Mouse (Mus musculus): ENCODE results near the gene Bnip3. TPM values are rescaled to one million over a fixed set of nuclear protein-coding genes. Genes with fewer than 3 reads are reported as not detected.

Bnip3 gene
- total RNA-seq, 2 experiments from 2014 or later, result 132 to 142 TPM

DNA sequence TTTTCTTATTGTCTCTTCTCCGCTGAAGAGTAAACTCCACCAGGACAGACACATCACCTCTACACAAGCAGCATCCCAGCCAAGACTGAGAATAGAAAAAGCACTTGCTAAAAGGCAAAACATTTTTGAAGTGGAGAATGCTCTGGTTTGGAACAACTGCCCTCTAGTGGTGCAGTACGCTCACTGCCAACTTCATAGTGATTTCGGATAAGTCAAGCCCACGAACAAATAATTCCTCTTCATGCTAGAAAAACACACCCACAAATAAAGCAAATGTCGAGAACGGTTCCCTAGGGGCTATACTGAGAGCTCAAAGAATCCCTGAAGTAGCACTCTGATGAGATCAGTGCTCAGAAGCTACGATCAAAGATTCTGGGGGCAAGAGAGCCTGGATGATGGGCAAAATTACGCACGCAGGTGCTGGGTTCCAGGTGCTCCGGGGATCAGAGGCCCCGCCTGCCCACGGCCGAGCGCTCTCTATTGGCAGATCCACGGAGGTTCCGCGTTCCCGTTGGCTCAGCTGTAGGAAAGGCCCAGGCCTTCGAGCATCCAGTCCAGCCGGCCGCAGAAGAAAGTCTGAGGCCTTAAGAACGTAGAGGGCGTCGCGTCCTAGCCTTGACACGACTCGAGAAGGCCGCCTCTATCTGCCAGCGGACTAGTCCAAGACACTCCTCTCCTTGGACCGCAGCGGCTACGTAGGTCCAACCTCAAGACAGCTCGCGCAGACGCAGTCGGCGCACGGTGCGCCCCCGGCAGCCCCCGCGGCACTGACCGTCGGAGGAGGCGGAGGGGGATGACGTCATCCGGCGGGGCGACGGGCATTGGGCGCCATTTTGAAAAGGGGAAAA, 63.6 kb downstream of the Bnip3 start, which contains the start of the genes Ppp2r2d and Mapk1ip1:
TSS of gene Ppp2r2d (plus strand) at position 536 of the 848 bp plus-strand sequence.
TSS of gene Mapk1ip1 (minus strand) at position 730 of the 848 bp plus-strand sequence.
- peak; percentile 96 to 97 for DNase-seq (ENCODE audit: low spot score in 2 of 2)

DNA sequence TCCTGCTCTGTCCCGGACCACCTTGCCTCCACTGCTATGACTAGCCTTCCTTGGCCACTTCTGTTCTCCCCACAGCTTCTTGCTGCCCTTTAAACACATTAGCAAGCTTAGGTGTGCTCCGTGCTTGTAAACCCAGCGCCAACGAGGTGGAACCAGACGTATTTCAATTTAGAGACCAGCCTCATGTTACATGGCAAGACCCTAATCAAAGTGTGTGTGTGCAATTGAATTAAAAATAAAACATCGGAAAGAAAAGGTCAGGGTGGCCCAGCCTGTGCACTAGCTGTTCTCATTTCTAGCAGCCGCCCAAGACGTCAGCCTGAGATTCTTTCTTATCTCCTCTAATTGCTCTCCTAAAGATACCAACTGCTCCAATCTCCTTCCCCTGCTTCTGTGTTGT, 64.2 kb downstream of the Bnip3 start:
- DNase-seq (ENCODE audit: low spot score in 2 of 2), result no peak

DNA sequence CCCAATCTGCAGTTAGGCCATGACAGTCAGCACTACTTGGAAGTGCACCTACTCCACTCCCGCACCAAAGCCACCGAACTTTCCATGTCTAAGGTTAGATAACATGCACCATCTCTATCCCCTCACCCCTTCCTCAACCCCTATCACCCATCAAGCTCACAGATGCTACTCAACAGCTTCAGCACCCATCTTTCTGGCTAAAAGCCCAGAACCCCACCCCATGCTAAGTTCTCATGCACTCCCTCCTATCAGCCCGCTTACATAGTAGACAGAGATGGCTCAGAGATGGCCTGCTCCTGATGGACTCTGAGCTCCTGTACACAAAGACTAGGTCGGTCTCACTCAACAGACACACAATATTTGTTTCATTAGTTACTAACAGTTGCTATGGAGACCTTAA, 65.9 kb downstream of the Bnip3 start:
- no peak for DNase-seq (ENCODE audit: low spot score in 2 of 2)

DNA sequence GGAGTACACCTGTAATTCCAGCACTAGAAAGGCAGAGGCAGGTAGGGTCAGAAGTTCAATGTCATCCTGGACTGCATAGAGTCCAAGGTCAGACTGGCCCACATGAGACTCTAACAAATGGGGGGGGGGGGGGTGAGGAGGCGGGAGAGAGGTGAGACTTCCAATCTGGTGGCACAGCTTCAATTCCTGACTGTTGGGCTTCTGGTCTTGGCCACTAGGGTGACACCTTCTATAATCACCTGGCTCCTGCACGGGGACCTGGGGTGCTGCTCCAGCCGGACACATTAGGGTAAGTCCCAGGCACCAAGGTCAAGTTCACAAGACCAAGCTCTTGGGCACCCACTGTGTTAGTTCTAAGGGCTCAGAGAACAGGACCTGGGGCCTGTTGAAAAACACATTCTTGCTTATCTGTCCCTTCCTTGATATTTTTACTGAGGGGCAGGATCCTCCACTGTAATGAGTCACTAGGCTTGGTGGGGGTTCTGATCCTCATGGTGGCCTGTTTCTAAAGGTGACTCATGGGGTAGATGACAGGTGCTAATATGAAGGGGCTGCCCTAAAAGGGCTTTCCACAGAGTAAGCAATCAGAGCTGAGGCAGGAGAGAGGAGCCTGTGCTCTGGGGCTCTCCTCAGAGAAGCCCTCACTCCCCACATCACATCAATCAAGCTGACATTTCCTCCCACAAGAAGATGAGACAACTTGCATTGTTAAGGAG, 67.7 kb downstream of the Bnip3 start:
- no peak for DNase-seq (ENCODE audit: low spot score in 2 of 2)

Other genes starting within 250 kb of the Bnip3 start
- 10 to 100 TPM; 73.4 to 75.4 TPM for gene Ppp2r2d, start 63.4 kb downstream of the Bnip3 start, total RNA-seq (2021)
- 10 to 100 TPM; 38.9 to 41.1 TPM for gene Mapk1ip1, start 63.2 kb downstream of the Bnip3 start, total RNA-seq (2021)
- gene Jakmip3, start 31.2 kb upstream of the Bnip3 start, total RNA-seq (2021), result 10 to 100 TPM; 45.8 to 52.1 TPM
- gene Dpysl4, start 176.5 kb upstream of the Bnip3 start, total RNA-seq (2021), result 10 to 100 TPM; 41.8 to 46.8 TPM